Mouse (Mus musculus): ENCODE results near the gene Xxylt1.

Gene Xxylt1

DNA sequence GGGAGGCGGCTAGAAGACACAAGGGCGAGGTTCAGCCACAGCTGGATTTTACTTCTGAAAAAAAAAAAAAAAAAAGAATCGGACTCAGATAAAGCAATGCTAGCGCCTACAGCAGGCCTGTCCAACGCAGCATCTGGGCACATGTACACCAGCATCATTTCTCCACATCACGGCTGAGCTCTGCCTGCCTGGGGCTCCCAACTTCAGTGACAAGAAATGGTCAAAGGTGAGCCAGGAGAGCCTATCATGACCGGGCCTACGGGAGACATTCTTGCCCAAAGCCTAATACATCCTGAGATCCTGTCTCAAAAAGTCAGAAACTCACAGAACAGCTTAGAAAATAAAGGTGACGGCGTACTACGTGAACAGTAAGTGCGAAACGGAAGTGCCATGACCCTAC, 20.5 kb downstream of the Xxylt1 start:
- DNase-seq = no peak

DNA sequence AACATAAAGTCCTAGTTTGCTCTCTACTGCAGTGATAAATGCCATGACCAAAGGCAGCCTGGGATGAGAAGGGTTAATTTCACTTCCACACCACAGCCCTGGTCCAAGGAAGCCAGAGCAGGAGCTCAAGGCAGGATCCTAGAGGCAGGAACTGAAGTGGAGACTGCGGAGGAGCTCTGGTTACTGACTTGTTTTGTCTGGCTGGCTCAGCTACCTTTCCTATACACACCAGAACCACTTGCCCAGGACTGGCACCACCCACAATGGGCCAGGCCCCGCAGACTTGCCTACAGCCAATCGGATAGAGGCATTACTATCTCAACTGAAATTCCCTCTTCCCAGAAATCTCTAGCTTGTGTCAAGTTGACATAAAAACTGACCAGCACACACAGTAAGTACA, 21.0 kb downstream of the Xxylt1 start:
- no peak for DNase-seq

- DNase-seq = no peak
Measured at GRCm38 (mm10) chr16:31059730-31060129, 21.5 kb downstream of the Xxylt1 start.

- no peak for DNase-seq
Measured at GRCm38 (mm10) chr16:31052812-31053211, 28.4 kb downstream of the Xxylt1 start.

GRCm38 (mm10) chr16:31052177-31052726, 29.0 kb downstream of the Xxylt1 start:
- DNase-seq = no peak

- no peak for DNase-seq
Measured at GRCm38 (mm10) chr16:31050701-31051100, 30.5 kb downstream of the Xxylt1 start.

GRCm38 (mm10) chr16:31048194-31048593, 33.0 kb downstream of the Xxylt1 start:
- DNase-seq = no peak

DNA sequence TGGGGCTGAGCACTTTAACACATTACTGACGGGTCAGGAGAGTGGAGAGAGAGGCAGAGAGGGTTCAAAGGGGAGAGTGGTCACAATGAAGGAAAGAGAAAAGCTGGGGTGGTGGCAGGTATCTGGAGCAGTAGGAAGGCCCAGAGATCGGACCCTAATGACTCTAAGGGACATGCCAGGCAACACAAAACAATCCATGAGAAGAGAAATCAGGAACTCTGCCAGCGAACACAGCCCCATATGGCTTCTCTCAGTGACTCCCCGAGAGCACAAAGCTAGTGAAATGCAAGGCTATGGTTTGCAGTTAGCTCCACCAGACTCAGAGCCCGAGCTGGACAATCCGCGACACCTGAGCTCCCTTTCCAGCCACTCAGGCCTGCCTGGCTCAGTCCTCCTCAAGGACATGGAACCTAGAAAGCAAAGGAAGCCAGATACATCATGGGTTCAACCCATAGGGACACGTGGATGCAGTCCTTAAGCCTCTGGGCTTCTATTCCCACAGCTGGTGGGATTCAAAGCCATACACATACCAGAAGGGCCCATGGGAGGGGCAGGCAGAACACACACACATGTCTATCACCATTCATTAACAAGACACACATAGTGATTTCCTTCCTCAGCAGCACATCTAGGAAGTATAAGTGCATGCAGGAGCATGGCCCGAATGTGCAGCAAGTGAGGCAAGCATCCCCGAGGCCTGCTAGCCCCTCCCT, 33.9 kb downstream of the Xxylt1 start:
- DNase-seq = no peak

DNA sequence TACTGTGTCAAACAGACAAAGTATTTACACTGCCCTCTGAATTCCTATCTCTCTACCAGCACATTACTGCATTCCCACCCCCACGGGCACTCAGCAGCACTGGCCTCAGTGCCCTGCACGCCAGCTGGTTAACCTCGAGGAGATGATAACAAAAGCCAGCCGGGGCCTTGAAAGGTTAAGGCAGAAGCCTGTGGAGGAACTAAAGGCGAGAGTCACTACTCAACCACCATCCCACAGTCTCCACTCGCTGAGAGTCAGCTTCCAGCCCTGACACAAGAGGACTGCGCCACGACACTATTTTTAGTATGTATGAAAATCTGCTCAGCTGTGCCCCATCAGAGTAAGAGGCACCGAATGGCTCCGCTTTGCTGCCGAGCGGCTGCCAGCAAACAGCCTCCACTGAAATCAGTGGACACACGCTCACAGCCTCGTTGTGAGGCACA, 35.0 kb downstream of the Xxylt1 start:
- no peak for DNase-seq

DNA sequence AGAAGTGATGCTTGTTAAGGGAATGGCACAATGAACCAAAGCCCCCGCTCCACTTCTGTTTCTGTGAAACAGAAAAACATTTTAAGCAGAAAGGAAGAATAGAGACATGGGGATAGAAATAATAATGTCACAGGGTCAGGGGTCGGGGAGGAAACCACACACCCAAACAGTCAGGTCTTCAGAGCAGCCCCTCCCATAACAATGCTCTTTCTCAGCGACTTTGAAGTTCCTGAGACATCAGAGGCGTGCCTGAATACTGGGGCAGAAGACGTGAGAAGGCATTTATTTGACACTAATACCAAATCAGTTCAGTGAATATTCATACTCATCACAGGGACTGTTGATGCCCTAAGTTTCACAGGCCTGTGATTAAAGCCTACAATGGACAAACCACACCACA, 36.0 kb downstream of the Xxylt1 start:
- DNase-seq = no peak

GRCm38 (mm10) chr16:31043136-31043535, 38.1 kb downstream of the Xxylt1 start:
- DNase-seq = no peak

DNA sequence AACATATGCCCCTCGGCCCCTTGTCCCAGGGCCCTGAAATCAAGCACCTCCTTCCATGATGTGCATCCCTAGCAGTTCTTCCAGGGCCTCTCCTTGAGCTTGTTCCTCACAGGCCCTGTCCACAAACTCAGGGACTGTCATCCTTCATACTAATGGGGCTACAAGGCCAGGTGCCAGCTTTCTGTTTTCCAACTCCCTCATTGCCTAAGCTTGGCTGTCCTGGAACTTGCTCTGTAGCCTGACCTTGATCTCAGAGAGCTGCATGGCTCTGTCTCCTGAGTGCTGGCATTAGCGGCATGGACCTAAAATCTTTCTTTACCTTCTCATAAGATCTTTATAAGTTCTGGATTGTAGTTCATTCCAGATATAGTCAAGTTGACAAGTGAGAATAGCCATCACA, 39.7 kb downstream of the Xxylt1 start:
- no peak for DNase-seq

DNA sequence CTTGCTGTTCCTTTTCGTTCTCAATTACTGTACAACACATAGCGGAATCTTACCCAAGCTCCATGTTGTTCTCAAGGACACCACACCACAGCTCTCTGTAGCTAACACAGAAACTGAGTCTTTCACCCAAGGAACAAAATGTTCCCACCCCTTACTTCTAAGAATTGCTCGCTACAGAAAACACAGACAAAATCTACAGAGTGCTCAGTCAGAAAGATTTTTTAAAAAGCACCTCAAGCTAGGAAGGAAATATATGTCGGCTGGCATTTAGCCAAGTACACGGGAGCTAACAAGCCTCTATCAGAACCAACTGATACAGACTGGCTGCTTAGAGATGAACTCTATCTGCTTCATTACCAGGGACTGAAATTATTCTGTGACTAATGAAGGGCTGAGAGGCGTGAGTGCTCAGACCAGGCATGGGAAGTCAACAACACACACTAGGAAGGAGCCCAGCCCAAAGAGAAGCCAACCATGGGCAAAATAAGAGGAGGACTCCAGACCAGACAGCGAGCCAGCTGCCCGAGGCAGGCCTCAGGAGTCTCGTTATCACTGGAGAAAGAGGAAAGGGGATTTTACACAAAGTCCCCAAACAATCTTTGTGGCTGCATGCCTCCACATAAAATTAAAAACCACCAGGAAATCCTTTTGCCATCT, 41.3 kb downstream of the Xxylt1 start:
- no peak for DNase-seq

GRCm38 (mm10) chr16:31037431-31037830, 43.8 kb downstream of the Xxylt1 start:
- DNase-seq = no peak

DNA sequence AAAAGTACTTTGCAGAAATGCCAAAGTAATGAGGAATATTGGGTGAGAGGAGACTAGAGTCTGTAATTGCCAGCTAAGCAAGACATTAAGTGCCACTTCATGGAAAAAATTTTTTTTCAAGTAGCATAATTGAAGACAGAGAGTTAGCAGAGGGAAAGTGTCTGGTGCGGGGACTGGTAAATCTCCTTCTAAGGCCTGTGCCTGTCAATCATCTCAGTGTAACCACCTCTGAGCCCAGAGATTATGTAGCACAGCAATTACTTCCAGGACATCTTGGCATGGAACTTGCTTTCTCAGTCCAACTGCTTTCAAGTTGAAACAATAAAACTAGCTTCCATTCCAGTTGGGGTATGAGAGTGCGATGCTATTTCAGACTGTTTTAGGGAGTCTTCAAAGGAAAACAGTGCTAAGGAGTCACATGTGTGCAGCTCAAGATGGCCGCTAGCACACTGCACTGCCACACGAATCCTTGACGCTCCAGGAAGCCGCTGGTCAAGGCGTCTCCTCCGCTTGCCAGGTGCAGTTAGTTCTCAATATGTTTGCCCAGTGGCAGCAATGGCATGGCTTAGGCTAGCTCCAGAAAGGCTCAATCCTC, 45.5 kb downstream of the Xxylt1 start:
- no peak for DNase-seq

DNA sequence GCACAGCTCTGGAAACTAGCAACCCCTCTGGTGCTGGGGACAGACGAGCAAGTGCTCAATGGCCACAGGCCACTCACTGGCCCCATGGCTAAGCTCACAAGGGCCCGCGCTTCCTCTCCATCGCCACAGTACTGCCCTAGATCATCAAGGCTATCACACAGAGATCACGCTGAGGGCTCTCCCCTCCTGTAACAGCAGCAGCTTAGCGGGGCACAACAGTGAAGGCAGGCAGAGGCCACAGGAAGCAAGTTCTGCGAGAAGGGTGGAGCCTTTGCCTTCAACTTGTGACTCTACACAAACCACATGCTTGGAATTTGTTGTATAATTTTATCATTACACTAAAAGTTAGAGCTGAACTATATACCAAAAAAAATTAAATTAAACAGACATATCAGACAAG, 46.0 kb downstream of the Xxylt1 start:
- no peak for DNase-seq

DNA sequence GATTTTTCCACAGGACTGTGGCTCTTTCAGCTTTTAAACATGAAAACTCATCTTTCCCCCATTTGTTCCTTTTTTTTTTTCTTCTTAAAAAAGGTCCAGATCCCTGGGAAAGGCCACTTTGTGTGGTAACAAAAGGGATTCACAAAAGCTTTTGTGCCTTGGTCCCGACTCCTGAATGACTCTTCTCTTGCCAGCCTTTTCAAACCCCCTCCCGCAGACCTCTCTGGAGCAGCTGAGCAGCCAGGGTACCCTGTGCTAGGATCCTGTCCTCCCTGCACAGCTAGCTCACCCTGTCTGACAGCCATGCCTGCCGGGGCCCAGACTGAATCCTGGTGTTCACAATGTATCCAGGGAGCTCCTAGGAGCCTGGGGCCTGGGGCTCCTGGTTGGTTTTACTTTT, 47.2 kb downstream of the Xxylt1 start:
- DNase-seq = no peak

GRCm38 (mm10) chr16:31029739-31030485, 51.3 kb downstream of the Xxylt1 start:
- DNase-seq = no peak

DNA sequence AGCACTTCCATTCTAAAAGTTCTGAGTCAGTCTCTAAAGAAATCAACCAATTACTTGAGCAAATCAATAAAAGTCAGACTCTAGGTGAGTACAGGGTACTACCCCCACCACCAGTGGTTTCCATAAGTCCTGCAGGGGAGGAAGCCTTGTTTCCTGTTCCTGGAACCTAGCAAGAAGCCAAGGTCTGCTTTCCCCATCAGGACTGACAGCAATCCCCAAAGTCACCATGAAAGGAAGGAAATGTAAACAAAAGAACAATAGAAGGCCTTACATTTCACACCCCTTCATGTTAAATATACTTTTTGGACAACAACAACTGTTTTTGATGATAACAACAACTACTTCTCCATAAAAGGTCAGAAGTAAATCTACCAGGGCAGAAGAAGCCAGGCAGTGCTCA, 53.6 kb downstream of the Xxylt1 start:
- no peak for DNase-seq

DNA sequence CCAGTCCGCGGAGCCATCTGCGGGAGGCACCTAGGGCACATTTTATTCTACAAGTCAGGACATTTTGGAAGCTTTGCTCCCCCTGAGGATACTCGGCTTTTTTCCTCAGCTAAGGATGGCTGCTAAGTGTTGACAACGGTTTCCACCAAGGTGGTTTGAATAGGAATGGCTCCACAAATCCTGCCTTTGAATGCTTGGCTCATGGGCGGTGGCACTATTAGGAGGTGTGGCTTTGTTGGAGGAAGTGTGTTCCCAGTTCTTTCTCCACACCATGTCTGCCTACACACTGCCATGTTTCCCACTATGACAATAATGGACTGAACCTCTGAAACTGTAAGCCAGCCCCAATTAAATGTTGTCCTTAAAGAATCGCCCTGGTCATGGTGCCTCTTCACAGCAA, 55.7 kb downstream of the Xxylt1 start:
- no peak for DNase-seq

GRCm38 (mm10) chr16:31024997-31025396, 56.2 kb downstream of the Xxylt1 start:
- DNase-seq = no peak

- no peak for DNase-seq
Measured at GRCm38 (mm10) chr16:31024221-31024620, 57.0 kb downstream of the Xxylt1 start.

- no peak for DNase-seq
Measured at GRCm38 (mm10) chr16:31023803-31024202, 57.4 kb downstream of the Xxylt1 start.
